Mouse (Mus musculus): ENCODE measurements around the gene Emid1. TPM values are rescaled to one million over a fixed set of nuclear protein-coding genes. Genes with fewer than 3 reads are reported as not detected.

The Emid1 gene
- polyA plus RNA-seq, 1 experiment from 2014 or later, result 8.0 TPM

DNA sequence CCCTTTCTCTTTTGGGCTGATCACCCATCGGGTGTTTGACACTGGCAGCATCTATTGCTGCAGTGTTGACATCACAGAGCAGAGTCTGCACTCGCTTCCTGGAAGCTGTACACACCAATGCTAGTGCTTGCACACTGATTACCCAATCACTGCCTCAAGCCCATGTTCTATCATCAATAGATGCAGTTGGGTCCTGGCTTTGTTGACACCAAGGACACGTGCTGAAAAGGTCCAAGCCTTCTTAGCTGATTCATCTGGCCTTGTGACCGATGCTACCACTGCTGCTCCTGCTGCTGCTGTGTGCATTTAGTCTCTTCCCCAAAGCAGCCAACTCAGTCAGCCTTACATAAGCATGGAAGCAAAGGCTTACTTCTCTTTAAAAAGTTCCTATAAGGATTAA is 36.1 kb upstream of the Emid1 start:
- Histone ChIP-seq H3K4me2 (ENCODE audit: low read depth, low read length) (no peak overlapping the region), H3K9ac (ENCODE audit: low read length) (no peak overlapping the region), H3K36me3 (ENCODE audit: control insufficient read depth, insufficient read depth) (no peaks in the 10 kb centered on the region), H3K27ac (ENCODE audit: low read length) (no peak overlapping the region), H3K4me3 (ENCODE audit: low read length) (no peak overlapping the region), H3K27me3 (ENCODE audit: control insufficient read depth, insufficient read depth, low read length) (no peaks in the 10 kb centered on the region), H3K4me1 (ENCODE audit: control insufficient read depth, insufficient read depth, low read length) (peaks cover 26% of the 10 kb centered on the region), H3K9me3 (replicated peaks; ENCODE audit: control insufficient read depth, low read length) (no peaks in the 10 kb centered on the region)
- ATAC-seq (replicated peaks; ENCODE audit: extremely low read depth, insufficient read depth, low FRiP score), result no peak
- 87% methylated on average over 4 of the region's 4 CpGs for WGBS

GRCm38 (mm10) chr11:5184832-5185231 is 32.8 kb upstream of the Emid1 start:
- Histone ChIP-seq H3K9me3 (replicated peaks; ENCODE audit: control insufficient read depth, low read length) (no peaks in the 10 kb centered on the region), H3K36me3 (ENCODE audit: control insufficient read depth, insufficient read depth) (no peaks in the 10 kb centered on the region), H3K27ac (ENCODE audit: low read length) (no peak overlapping the region), H3K9ac (ENCODE audit: low read length) (no peak overlapping the region), H3K27me3 (ENCODE audit: control insufficient read depth, insufficient read depth, low read length) (no peaks in the 10 kb centered on the region), H3K4me3 (ENCODE audit: low read length) (no peak overlapping the region), H3K4me1 (ENCODE audit: control insufficient read depth, insufficient read depth, low read length) (peaks cover 9% of the 10 kb centered on the region), H3K4me2 (ENCODE audit: low read depth, low read length) (no peak overlapping the region)
- ATAC-seq (replicated peaks; ENCODE audit: extremely low read depth, insufficient read depth, low FRiP score), result no peak
- WGBS, result 93% methylated on average over 9 of the region's 9 CpGs

DNA sequence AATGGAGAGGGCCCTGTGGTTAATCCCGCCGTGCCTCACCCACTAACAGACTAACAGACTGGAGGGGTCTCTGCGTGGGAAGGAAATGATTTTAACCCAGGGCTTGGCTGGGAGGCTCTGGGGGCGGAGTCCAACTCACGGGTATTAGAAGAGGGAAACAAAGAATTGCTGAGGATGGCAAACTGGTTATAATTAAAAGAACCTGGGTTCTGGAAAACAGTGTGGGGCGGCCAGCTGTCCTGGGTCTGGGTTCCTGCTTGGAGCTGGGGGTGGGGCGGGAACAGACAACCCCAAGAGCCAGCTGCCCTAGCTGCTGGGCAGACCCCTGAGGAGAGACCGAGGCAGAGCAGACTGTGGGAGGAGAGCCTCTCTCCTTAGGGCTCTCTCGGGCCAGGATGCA is 32.2 kb upstream of the Emid1 start:
- Histone ChIP-seq H3K27ac (ENCODE audit: low read length) (no peak overlapping the region), H3K27me3 (ENCODE audit: control insufficient read depth, insufficient read depth, low read length) (no peaks in the 10 kb centered on the region), H3K9me3 (replicated peaks; ENCODE audit: control insufficient read depth, low read length) (no peaks in the 10 kb centered on the region), H3K4me2 (ENCODE audit: low read depth, low read length) (no peak overlapping the region), H3K36me3 (ENCODE audit: control insufficient read depth, insufficient read depth) (no peaks in the 10 kb centered on the region), H3K4me3 (ENCODE audit: low read length) (no peak overlapping the region), H3K9ac (ENCODE audit: low read length) (no peak overlapping the region), H3K4me1 (ENCODE audit: control insufficient read depth, insufficient read depth, low read length) (peaks cover 6% of the 10 kb centered on the region)
- ATAC-seq (replicated peaks; ENCODE audit: extremely low read depth, insufficient read depth, low FRiP score), result no peak
- 41% methylated on average over 9 of the region's 9 CpGs for WGBS

- no peaks in the 10 kb centered on the region for H3K9me3 ChIP-seq (replicated peaks; ENCODE audit: control insufficient read depth, low read length)
- H3K4me3 ChIP-seq (ENCODE audit: low read length), result no peak overlapping the region
- H3K4me2 ChIP-seq (ENCODE audit: low read depth, low read length), result no peak overlapping the region
- peaks cover 9% of the 10 kb centered on the region for H3K4me1 ChIP-seq (ENCODE audit: control insufficient read depth, insufficient read depth, low read length)
- H3K9ac ChIP-seq (ENCODE audit: low read length), result no peak overlapping the region
- no peaks in the 10 kb centered on the region for H3K27me3 ChIP-seq (ENCODE audit: control insufficient read depth, insufficient read depth, low read length)
- no peak overlapping the region for H3K27ac ChIP-seq (ENCODE audit: low read length)
- 54% methylated on average over 4 of the region's 4 CpGs for WGBS
- ATAC-seq (replicated peaks; ENCODE audit: extremely low read depth, insufficient read depth, low FRiP score), result no peak
- no peaks in the 10 kb centered on the region for H3K36me3 ChIP-seq (ENCODE audit: control insufficient read depth, insufficient read depth)
Observed at GRCm38 (mm10) chr11:5182870-5183269, 30.8 kb upstream of the Emid1 start.

DNA sequence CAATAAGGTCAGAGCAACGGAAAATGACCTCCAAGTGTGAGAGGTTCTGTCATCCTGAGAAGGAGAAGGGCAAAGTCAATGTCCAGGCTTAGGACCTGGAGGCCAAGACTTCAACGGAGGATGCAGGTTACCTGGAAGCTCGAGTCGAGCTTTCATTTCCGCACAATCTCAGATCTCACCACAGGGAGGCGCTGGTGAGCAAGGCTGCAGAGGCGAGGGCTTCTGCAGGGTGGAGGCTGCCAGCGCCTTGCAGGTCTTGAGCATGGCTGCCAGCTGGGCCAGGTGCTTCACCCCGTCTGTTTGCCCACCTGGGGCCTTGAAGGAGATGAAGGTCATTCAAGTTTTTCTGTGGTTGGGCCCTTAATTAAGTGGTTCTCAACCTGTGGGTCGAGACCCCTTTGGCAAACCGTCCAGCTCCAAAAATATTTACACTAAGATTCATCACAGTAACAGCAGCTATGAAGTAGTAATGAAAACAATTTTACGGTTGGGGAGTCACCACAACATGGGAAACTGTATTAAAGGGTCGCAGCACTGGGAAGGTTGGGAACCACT is 29.9 kb upstream of the Emid1 start:
- no peak overlapping the region for H3K4me2 ChIP-seq (ENCODE audit: low read depth, low read length)
- H3K27ac ChIP-seq (ENCODE audit: low read length), result peak overlapping the region; percentile 54
- no peak overlapping the region for H3K4me3 ChIP-seq (ENCODE audit: low read length)
- 19% methylated on average over 13 of the region's 13 CpGs for WGBS
- H3K36me3 ChIP-seq (ENCODE audit: control insufficient read depth, insufficient read depth), result no peaks in the 10 kb centered on the region
- no peaks in the 10 kb centered on the region for H3K27me3 ChIP-seq (ENCODE audit: control insufficient read depth, insufficient read depth, low read length)
- H3K4me1 ChIP-seq (ENCODE audit: control insufficient read depth, insufficient read depth, low read length), result peaks cover 9% of the 10 kb centered on the region
- no peak for ATAC-seq (replicated peaks; ENCODE audit: extremely low read depth, insufficient read depth, low FRiP score)
- H3K9ac ChIP-seq (ENCODE audit: low read length), result no peak overlapping the region; the same call in 1 of the 2 replicates
- H3K9me3 ChIP-seq (replicated peaks; ENCODE audit: control insufficient read depth, low read length), result no peaks in the 10 kb centered on the region

GRCm38 (mm10) chr11:5179391-5179790 is 27.3 kb upstream of the Emid1 start:
- no peak overlapping the region for H3K4me2 ChIP-seq (ENCODE audit: low read depth, low read length)
- H3K9ac ChIP-seq (ENCODE audit: low read length), result no peak overlapping the region
- H3K36me3 ChIP-seq (ENCODE audit: control insufficient read depth, insufficient read depth), result no peaks in the 10 kb centered on the region
- WGBS, result 39% methylated on average over 8 of the region's 8 CpGs
- no peak overlapping the region for H3K27ac ChIP-seq (ENCODE audit: low read length)
- no peaks in the 10 kb centered on the region for H3K27me3 ChIP-seq (ENCODE audit: control insufficient read depth, insufficient read depth, low read length)
- H3K4me1 ChIP-seq (ENCODE audit: control insufficient read depth, insufficient read depth, low read length), result peaks cover 9% of the 10 kb centered on the region
- H3K4me3 ChIP-seq (ENCODE audit: low read length), result no peak overlapping the region
- H3K9me3 ChIP-seq (replicated peaks; ENCODE audit: control insufficient read depth, low read length), result no peaks in the 10 kb centered on the region
- no peak for ATAC-seq (replicated peaks; ENCODE audit: extremely low read depth, insufficient read depth, low FRiP score)

- H3K4me3 ChIP-seq (ENCODE audit: low read length), result no peak overlapping the region
- no peaks in the 10 kb centered on the region for H3K27me3 ChIP-seq (ENCODE audit: control insufficient read depth, insufficient read depth, low read length)
- peak overlapping the region; percentile 65; the same call in 1 of the 2 replicates for H3K27ac ChIP-seq (ENCODE audit: low read length)
- H3K9ac ChIP-seq (ENCODE audit: low read length), result no peak overlapping the region
- WGBS, result 66% methylated on average over 12 of the region's 12 CpGs
- no peak overlapping the region for H3K4me2 ChIP-seq (ENCODE audit: low read depth, low read length)
- H3K36me3 ChIP-seq (ENCODE audit: control insufficient read depth, insufficient read depth), result no peaks in the 10 kb centered on the region
- H3K4me1 ChIP-seq (ENCODE audit: control insufficient read depth, insufficient read depth, low read length), result peaks cover 12% of the 10 kb centered on the region
- no peaks in the 10 kb centered on the region for H3K9me3 ChIP-seq (replicated peaks; ENCODE audit: control insufficient read depth, low read length)
- ATAC-seq (replicated peaks; ENCODE audit: extremely low read depth, insufficient read depth, low FRiP score), result peak; percentile 49; the same call in 1 of the 2 replicates
Observed at GRCm38 (mm10) chr11:5177171-5177570, 25.1 kb upstream of the Emid1 start.

DNA sequence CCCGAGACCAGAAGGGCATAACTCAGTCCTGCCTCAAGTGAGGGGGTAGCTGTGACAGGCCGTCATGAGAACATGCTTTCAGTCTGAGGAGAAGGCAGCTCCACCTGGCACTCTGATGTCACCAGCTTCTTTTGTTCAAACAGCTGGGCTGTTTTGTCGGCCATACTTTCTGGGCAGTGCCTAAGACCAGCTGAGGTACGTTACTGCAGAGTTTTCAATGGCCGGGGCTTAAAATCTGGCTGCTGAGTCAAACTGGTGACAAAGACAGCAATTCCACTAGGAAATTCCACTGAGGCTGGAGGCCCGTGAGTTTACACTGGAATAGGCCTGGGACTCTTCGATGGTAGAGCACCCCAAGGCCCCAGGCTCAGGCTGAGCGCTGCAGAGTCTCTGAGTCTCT is 24.6 kb upstream of the Emid1 start:
- WGBS, result 72% methylated on average over 8 of the region's 8 CpGs

DNA sequence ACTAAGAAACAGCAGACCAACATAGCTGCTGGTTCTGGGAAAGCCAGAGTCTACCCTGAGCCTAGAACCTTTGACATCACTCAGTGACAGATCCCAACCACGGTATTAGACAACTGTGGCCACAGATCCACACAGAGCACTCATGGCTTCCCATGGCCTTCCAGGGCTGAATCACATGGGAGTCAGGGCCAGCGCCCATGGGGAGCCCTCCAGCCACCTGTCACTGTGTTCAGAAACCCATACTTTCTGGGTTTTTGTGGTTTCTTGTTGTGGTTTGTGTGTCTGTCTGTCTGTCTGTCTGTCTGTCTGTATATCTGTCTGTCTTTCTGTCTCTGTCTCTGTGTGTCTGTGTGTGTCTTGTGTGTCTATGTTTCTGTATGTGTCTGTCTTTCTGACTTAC is 23.8 kb upstream of the Emid1 start:
- 70% methylated on average over 2 of the region's 2 CpGs for WGBS
- Histone ChIP-seq H3K27me3 (ENCODE audit: control insufficient read depth, insufficient read depth, low read length) (no peaks in the 10 kb centered on the region), H3K27ac (ENCODE audit: low read length) (no peak overlapping the region), H3K4me3 (ENCODE audit: low read length) (no peak overlapping the region), H3K4me1 (ENCODE audit: control insufficient read depth, insufficient read depth, low read length) (peaks cover 12% of the 10 kb centered on the region), H3K4me2 (ENCODE audit: low read depth, low read length) (no peak overlapping the region), H3K9ac (ENCODE audit: low read length) (no peak overlapping the region), H3K36me3 (ENCODE audit: control insufficient read depth, insufficient read depth) (no peaks in the 10 kb centered on the region), H3K9me3 (replicated peaks; ENCODE audit: control insufficient read depth, low read length) (no peaks in the 10 kb centered on the region)
- ATAC-seq (replicated peaks; ENCODE audit: extremely low read depth, insufficient read depth, low FRiP score), result no peak

More for the DNA sequence above, 24.6 kb upstream of the Emid1 start:
- Histone ChIP-seq H3K9ac (ENCODE audit: low read length) (no peak overlapping the region), H3K36me3 (ENCODE audit: control insufficient read depth, insufficient read depth) (no peaks in the 10 kb centered on the region), H3K4me1 (ENCODE audit: control insufficient read depth, insufficient read depth, low read length) (peaks cover 12% of the 10 kb centered on the region), H3K4me3 (ENCODE audit: low read length) (no peak overlapping the region), H3K27ac (ENCODE audit: low read length) (peak overlapping the region; percentile 65; the same call in 1 of the 2 replicates), H3K27me3 (ENCODE audit: control insufficient read depth, insufficient read depth, low read length) (no peaks in the 10 kb centered on the region), H3K4me2 (ENCODE audit: low read depth, low read length) (no peak overlapping the region), H3K9me3 (replicated peaks; ENCODE audit: control insufficient read depth, low read length) (no peaks in the 10 kb centered on the region)
- no peak for ATAC-seq (replicated peaks; ENCODE audit: extremely low read depth, insufficient read depth, low FRiP score)

All from heart, embryonic 16.5 days (tissue).